Mouse (Mus musculus): Measurements from ENCODE around the gene Pla2g4e.

GRCm38 (mm10) chr2:120245421-120246016, 384 bp upstream of the Pla2g4e start:
- TF ChIP-seq EP300 (IDR thresholded peaks at IDR 0.05; ENCODE audit: low read depth) (no peak), CTCF (IDR thresholded peaks at IDR 0.05; ENCODE audit: low read depth) (peak; percentile 1; the same call in 1 of the 2 replicates)
